Mouse (Mus musculus) kidney, postnatal 0 days (tissue): ENCODE results near the gene Acot4. TPM values are rescaled to one million over a fixed set of nuclear protein-coding genes. Genes with fewer than 3 reads are reported as not detected.
"Not testable (repeated sequence)": the region's sequence is repeated elsewhere in the genome, so short reads cannot be mapped to it uniquely, and the experiment has no call there.

Experiments used
- ATAC-seq: fragments of 200-750 bp; cut with Nextera tagmentation; replicated peaks from 2 replicates; pipeline ENCODE4 v1.8.0; 2017; ENCODE audit warnings: low read depth, moderate number of reproducible peaks, moderate TSS enrichment, moderate library complexity; ENCODE audit not compliant: low FRiP score
- DNase-seq: peaks from one replicate; pipeline ENCODE4 v3.0.0-alpha.2; 2016; ENCODE audit warnings: low spot score
- H3K27ac ChIP-seq: fragments of 300-500 bp; sonication (generic); 2 replicates; pipeline ENCODE4 v1.5.1; 2014; ENCODE audit warnings: mild to moderate bottlenecking
- H3K27me3 ChIP-seq: fragments of 300-500 bp; sonication (generic); 2 replicates; pipeline ENCODE4 v1.6.1; 2014; ENCODE audit warnings: low read length, mixed read lengths; ENCODE audit not compliant: insufficient read depth
- H3K36me3 ChIP-seq: fragments of 300-500 bp; sonication (generic); 2 replicates; pipeline ENCODE4 v1.6.1; 2014; ENCODE audit warnings: low read length, mixed read lengths; ENCODE audit not compliant: insufficient read depth
- H3K4me1 ChIP-seq: fragments of 300-500 bp; sonication (generic); replicated peaks from 2 replicates; pipeline ENCODE4 v1.6.1; 2014; ENCODE audit warnings: antibody characterized with exemption, low read length, mixed read lengths; ENCODE audit not compliant: insufficient read depth
- H3K4me2 ChIP-seq: fragments of 300-500 bp; sonication (generic); 2 replicates; pipeline ENCODE4 v1.6.1; 2014; ENCODE audit warnings: mild to moderate bottlenecking, low read length, moderate library complexity, mixed read lengths
- H3K4me3 ChIP-seq: fragments of 300-500 bp; sonication (generic); replicated peaks from 2 replicates; pipeline ENCODE4 v1.5.1; 2014; ENCODE audit warnings: low read depth, low read length
- H3K9ac ChIP-seq: fragments of 300-500 bp; sonication (generic); 2 replicates; pipeline ENCODE4 v1.6.1; 2014; ENCODE audit warnings: low read depth, low read length
- H3K9me3 ChIP-seq: fragments of 300-500 bp; sonication (generic); replicated peaks from 2 replicates; pipeline ENCODE4 v1.6.1; 2016; ENCODE audit warnings: low read length, inconsistent platforms, mixed read lengths
- CTCF ChIP-seq: IDR thresholded peaks from 2 replicates; pipeline ENCODE4 v1.5.1; 2016; ENCODE audit warnings: antibody characterized with exemption, low read depth, mild to moderate bottlenecking, moderate library complexity
- WGBS: fragments of 180-500 bp; shearing (Covaris S2); extraction: QIAGEN DNeasy Blood & Tissue Kit; methylation state at CpG from one replicate; pipeline ENCODE4 v1.1.7; 2014; 5-methylcytosine and 5-hydroxymethylcytosine counted together
- polyA plus RNA-seq: library from polyadenylated mRNA; unstranded; fragments of >200 nt; fragmentation: Nextera tagmentation; extraction: Ambion mirVana; gene quantifications from 2 replicates; pipeline ENCODE4 v1.2.1, GENCODE M21; 2015

The Acot4 gene
- polyA plus RNA-seq, 1 experiment from 2014 or later = 17.5 TPM

DNA sequence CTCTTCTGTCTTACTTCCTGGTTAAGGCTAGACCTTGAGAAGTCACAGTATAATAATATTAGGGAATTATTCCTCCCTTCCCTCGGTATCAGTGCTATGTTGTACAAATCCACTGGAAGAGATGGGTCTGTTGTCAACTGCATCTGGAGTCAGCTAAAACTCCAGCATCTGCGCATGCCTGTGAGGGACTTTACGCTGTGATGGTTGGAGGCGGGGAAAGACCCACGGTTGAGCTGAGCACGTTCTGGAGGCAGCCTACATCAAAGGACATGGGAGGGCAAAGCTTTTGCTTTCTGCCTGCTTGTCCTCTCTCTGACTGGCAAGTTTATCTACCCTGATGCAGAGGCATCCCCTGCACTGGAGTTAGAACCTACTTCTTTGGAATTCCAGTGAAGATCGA is 12.3 kb upstream of the Acot4 start:
- ATAC-seq = no peak
- WGBS = 77% methylated on average over 7 of the region's 7 CpGs

DNA sequence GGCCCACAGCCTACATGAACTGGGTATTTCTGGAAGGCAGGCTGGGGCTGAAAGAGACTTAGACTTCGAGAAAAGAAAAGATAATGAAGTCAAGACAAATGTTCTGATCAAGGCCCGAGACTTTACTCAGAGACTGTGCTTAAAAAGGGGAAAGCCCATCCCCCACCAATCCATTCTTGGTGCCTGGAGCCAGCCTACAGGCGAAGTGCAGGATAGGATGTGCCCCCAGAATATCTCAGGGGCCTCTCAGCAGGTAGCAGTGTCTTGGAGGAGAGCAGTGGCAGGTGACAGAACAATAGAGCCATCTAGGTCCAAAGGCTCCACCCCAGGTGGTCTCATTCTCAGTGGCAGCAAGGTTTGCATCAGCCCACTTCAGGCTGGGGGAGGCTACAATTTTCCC is 9.9 kb upstream of the Acot4 start:
- H3K27me3 ChIP-seq, H3K9me3 ChIP-seq, H3K4me3 ChIP-seq, H3K9ac ChIP-seq, H3K4me2 ChIP-seq, ATAC-seq, H3K36me3 ChIP-seq, H3K27ac ChIP-seq, DNase-seq, H3K4me1 ChIP-seq: not testable (repeated sequence)
- WGBS = 76% methylated on average over 3 of the region's 3 CpGs

More for the DNA sequence above, 12.3 kb upstream of the Acot4 start:
- Histone ChIP-seq H3K4me2 (no peak overlapping the region), H3K27ac (no peak overlapping the region), H3K9ac (no peak overlapping the region), H3K4me1 (no peaks in the 10 kb centered on the region), H3K27me3 (no peaks in the 10 kb centered on the region), H3K4me3 (no peak overlapping the region), H3K36me3 (no peaks in the 10 kb centered on the region), H3K9me3 (no peaks in the 10 kb centered on the region)
- TF ChIP-seq CTCF = no peak
- DNase-seq = no peak

DNA sequence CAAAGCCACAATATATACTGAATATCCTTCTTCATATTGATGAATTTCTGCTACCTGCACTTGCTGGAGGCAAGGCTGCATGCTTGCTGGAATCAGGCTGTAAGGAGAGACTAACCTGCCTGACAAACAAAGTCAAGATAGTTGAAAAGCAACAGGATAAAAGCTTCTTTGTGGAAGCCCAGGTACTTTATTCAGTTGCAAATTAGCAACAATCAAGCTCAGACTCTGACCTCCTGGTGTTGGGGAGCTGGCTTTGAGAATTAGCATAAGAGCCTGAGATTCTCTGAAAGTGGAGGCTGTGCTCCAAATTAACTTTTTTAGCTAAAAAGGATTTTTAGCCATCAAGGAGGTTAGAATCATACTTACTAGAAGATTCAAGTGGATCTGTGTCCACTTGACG is 9.1 kb upstream of the Acot4 start:
- not testable (repeated sequence) for H3K9ac ChIP-seq, ATAC-seq, H3K27me3 ChIP-seq, H3K27ac ChIP-seq, H3K9me3 ChIP-seq, H3K4me1 ChIP-seq, H3K4me2 ChIP-seq, H3K36me3 ChIP-seq, DNase-seq, H3K4me3 ChIP-seq
- WGBS = 89% methylated on average over 1 of the region's 1 CpGs

DNA sequence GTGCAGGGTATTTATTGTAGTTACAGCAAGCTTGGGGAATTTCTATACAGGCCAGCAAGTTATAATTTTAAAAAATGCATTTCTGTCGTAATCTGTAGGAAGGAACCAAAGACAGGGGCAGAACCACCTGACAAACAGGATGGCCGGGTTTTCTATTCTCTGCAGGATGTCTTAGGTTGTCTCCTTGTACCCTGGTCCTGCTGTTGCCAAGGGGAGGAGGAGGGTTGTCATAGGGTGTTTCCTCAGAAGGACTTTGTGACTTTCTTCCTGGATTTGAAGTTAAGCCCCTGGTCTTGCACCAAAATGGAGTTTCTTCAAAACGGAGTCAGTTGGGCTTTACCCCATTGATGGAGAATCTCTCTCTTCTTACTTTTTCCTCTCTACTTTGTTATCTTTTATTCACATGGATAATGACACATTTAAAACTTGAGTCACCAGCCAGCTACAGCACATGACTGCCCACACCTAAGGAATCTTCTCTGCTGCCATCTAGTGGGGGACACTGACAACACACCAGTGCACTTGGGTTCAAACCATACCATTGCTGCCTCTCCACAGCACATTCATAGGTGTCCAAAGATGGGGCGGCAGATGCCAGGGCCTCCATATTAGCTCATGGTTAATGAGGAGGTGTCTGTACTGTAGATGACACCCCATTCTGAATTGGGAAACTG is 7.4 kb upstream of the Acot4 start:
- Histone ChIP-seq H3K4me1 (no peaks in the 10 kb centered on the region), H3K4me2 (no peak overlapping the region), H3K9ac (no peak overlapping the region), H3K27me3 (no peaks in the 10 kb centered on the region), H3K4me3 (no peak overlapping the region), H3K9me3 (no peaks in the 10 kb centered on the region), H3K27ac (no peak overlapping the region), H3K36me3 (no peaks in the 10 kb centered on the region)
- DNase-seq (peak; percentile 89), ATAC-seq (peak; percentile 80)
- 70% methylated on average over 4 of the region's 4 CpGs for WGBS
- peak; percentile 90 for TF ChIP-seq CTCF

DNA sequence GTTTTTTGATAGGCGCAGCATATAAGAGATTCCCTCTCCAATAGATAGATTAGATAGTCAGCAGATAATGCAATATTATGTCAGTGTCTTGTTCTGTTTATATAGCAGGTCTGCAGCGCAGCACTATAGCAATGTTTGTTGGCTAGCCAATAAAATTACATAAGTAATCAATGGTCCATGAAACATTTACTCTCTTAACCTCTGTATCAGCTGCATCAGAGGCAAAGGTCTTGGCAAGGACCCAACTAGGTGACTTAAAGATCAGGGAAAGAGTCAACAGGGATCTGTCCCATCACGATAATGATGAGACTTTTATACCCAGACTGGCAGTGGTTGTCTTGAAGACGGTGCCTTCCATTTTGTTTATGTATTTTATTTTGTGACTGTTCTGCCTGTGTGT is 5.3 kb upstream of the Acot4 start:
- no peak for DNase-seq
- Histone ChIP-seq H3K4me2 (no peak overlapping the region), H3K36me3 (no peaks in the 10 kb centered on the region), H3K9me3 (no peaks in the 10 kb centered on the region), H3K27ac (no peak overlapping the region), H3K27me3 (no peaks in the 10 kb centered on the region), H3K9ac (no peak overlapping the region), H3K4me3 (no peak overlapping the region), H3K4me1 (no peaks in the 10 kb centered on the region)
- no peak for ATAC-seq
- no peak for TF ChIP-seq CTCF
- WGBS = 85% methylated on average over 4 of the region's 4 CpGs

DNA sequence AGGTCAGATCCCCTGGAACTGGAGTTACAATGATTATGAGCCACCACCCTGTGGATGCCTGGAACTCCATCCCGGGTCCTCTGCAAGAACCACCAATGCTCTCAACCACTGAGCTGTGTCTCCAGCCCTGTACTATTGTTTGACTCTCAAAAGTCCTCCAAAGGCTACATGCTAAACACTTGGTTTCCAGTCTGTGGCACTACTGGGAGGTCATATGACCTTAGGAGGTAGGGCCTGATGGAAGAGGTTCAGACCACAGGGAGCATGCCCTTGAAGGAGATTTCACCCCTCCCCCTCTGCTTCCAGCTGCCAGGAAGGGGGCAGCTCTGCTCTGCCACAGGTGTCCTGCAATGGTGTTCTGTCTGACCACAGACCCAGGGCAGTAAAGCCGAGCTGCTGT is 4.9 kb upstream of the Acot4 start:
- not testable (repeated sequence) for H3K9ac ChIP-seq, H3K36me3 ChIP-seq, H3K27ac ChIP-seq

DNA sequence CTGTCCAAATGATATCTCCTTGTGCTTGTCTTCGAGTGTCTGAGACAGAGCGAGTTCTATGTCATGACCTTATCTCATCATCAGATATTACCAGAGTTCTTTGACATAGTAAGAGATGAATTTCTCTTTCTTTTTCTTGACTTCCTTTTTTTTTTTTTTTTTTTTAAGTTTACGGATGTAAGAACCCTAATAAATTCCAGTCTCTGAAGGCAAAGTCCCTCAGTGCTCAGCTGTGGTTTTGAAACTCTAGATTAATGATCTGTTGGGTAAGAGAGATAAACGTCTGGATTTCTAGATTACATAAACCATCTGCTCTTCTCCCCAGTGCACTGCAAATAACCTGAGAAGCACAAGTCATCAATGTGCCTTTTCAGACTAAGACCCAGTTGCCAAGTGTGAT is 4.1 kb upstream of the Acot4 start:
- WGBS = 26% methylated on average over 4 of the region's 4 CpGs
- H3K9me3 ChIP-seq = no peaks in the 10 kb centered on the region
- no peak overlapping the region for H3K4me3 ChIP-seq
- DNase-seq (peak; percentile 47), ATAC-seq (no peak)
- H3K4me1 ChIP-seq = no peaks in the 10 kb centered on the region
- H3K4me2 ChIP-seq = no peak overlapping the region
- H3K36me3 ChIP-seq = no peaks in the 10 kb centered on the region
- no peak for TF ChIP-seq CTCF
- H3K9ac ChIP-seq = no peak overlapping the region
- H3K27me3 ChIP-seq = no peaks in the 10 kb centered on the region
- H3K27ac ChIP-seq = no peak overlapping the region

More for the DNA sequence above, 4.9 kb upstream of the Acot4 start:
- DNase-seq, H3K4me1 ChIP-seq, H3K27me3 ChIP-seq, H3K9me3 ChIP-seq, H3K4me2 ChIP-seq, H3K4me3 ChIP-seq: not testable (repeated sequence)
- WGBS = 84% methylated on average over 2 of the region's 2 CpGs
- ATAC-seq = 0 out of 2 replicates have a peak, but pooled peaks have one; percentile 56

DNA sequence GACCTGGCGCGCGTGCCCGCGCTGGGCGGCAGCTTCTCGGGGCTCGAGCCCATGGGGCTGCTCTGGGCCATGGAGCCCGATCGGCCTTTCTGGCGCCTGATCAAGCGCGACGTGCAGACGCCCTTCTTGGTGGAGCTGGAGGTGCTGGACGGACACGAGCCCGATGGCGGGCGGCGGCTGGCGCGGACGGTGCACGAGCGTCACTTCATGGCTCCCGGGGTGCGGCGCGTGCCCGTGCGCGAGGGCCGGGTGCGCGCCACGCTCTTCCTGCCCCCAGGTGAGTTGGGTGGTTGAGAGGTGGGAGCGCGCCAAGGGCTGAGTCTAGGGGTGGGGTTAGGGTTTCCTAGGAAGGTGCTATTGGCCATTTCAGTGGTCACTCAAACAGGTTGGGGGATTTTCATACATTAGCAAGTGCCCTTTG is 522 bp downstream of the Acot4 start, which contains the start of gene Gm49366:
Gene Gm49366 (plus strand): TSS at position 245 of the 421 bp plus-strand sequence.
- not testable (repeated sequence) for H3K4me1 ChIP-seq, H3K9me3 ChIP-seq, H3K27me3 ChIP-seq, H3K36me3 ChIP-seq
- peak; percentile 78 for ATAC-seq
- Histone ChIP-seq H3K4me3 (peak within 1 kb of the TSS; percentile 44), H3K9ac (peak within 1 kb of the TSS; percentile 57), H3K27ac (peak within 1 kb of the TSS; percentile 54; the same call in 1 of the 2 replicates), H3K4me2 (peak within 1 kb of the TSS; percentile 68)
- peak; percentile 44 for DNase-seq
- 8% methylated on average over 39 of the region's 39 CpGs for WGBS
